Mouse (Mus musculus) limb, embryonic 12.5 days (tissue): Measurements from ENCODE around the gene Cdkn2a. TPM values are rescaled to one million over a fixed set of nuclear protein-coding genes. Genes with fewer than 3 reads are reported as not detected.

Experiments
- polyA plus RNA-seq: library from polyadenylated mRNA; unstranded; fragments of >200 nt; fragmentation: Nextera tagmentation; extraction: Ambion mirVana; gene quantifications from 2 replicates; pipeline ENCODE4 v1.2.1, GENCODE M21; 2016

Gene Cdkn2a
- polyA plus RNA-seq, 1 experiment from 2014 or later, result not detected

Other genes with a start within 250 kb of the Cdkn2a start
- 98.3 and 102 TPM in 2 replicates for gene Mtap, start 157.5 kb downstream of the Cdkn2a start, polyA plus RNA-seq
- gene Cdkn2b, start 16.4 kb upstream of the Cdkn2a start, polyA plus RNA-seq, result 1.1 and 1.2 TPM in 2 replicates